Mouse (Mus musculus) heart, embryonic 14.5 days (tissue): ENCODE data around the gene Smap1. TPM values are rescaled to one million over a fixed set of nuclear protein-coding genes. Genes with fewer than 3 reads are reported as not detected.

ENCODE experiments used
- ATAC-seq: fragments of 200-750 bp; cut with Nextera tagmentation; 2 replicates; pipeline ENCODE4 v1.8.0; 2017; ENCODE audit warnings: low read depth, moderate TSS enrichment; ENCODE audit not compliant: insufficient number of reproducible peaks, insufficient read depth, low FRiP score
- H3K27ac ChIP-seq, 2 experiments: fragments of 200-500 bp in 1 of 2; fragments of 300-500 bp in 1 of 2; sonication (generic) in 1 of 2; replicated peaks in 1 of 2; 2 replicates each; pipeline ENCODE4 v1.5.1; 2012 to 2014; ENCODE audit warnings: low read depth in 2 of 2, low read length in 2 of 2, control low read depth in 1 of 2, mild to moderate bottlenecking in 1 of 2, mixed read lengths in 1 of 2; ENCODE audit not compliant: control insufficient read depth in 1 of 2, insufficient read depth in 1 of 2
- H3K27me3 ChIP-seq: fragments of 300-500 bp; sonication (generic); 2 replicates; pipeline ENCODE4 v1.6.1; 2014; ENCODE audit warnings: mild to moderate bottlenecking, low read length, control low read depth; ENCODE audit not compliant: control insufficient read depth, insufficient read depth
- H3K36me3 ChIP-seq: fragments of 300-500 bp; sonication (generic); 2 replicates; pipeline ENCODE4 v1.6.1; 2014; ENCODE audit warnings: mild to moderate bottlenecking, control low read depth, low read length, mixed read lengths; ENCODE audit not compliant: control insufficient read depth, insufficient read depth
- H3K4me1 ChIP-seq, 2 experiments: fragments of 200-500 bp in 1 of 2; fragments of 300-500 bp in 1 of 2; sonication (generic) in 1 of 2; 2 replicates each; pipeline ENCODE4 v1.6.1; 2012 to 2014; ENCODE audit warnings: low read length in 2 of 2, control low read depth in 1 of 2, mixed read lengths in 1 of 2; ENCODE audit not compliant: control insufficient read depth in 2 of 2, insufficient read depth in 2 of 2
- H3K4me2 ChIP-seq: fragments of 300-500 bp; sonication (generic); 2 replicates; pipeline ENCODE4 v1.6.1; 2014; ENCODE audit warnings: mild to moderate bottlenecking, low read length
- H3K4me3 ChIP-seq, 2 experiments: fragments of 200-500 bp in 1 of 2; fragments of 300-500 bp in 1 of 2; sonication (generic) in 1 of 2; 2 replicates each; pipeline ENCODE4 v1.5.1; 2012 to 2014; ENCODE audit warnings: low read length in 2 of 2, mild to moderate bottlenecking in 2 of 2, control low read depth in 1 of 2, low read depth in 1 of 2, moderate library complexity in 1 of 2; ENCODE audit not compliant: control insufficient read depth in 1 of 2, insufficient read depth in 1 of 2
- H3K9ac ChIP-seq: fragments of 300-500 bp; sonication (generic); 2 replicates; pipeline ENCODE4 v1.6.1; 2014; ENCODE audit warnings: mild to moderate bottlenecking, low read length
- H3K9me3 ChIP-seq: fragments of 300-500 bp; sonication (generic); 2 replicates; pipeline ENCODE4 v1.6.1; 2016; ENCODE audit warnings: low read length, control low read depth; ENCODE audit not compliant: control insufficient read depth
- WGBS: fragments of 180-500 bp; shearing (Covaris S2); extraction: QIAGEN DNeasy Blood & Tissue Kit; methylation state at CpG from one replicate; pipeline ENCODE4 v1.1.7; 2014; 5-methylcytosine and 5-hydroxymethylcytosine counted together
- polyA plus RNA-seq: library from polyadenylated mRNA; unstranded; fragments of >200 nt; fragmentation: Nextera tagmentation; extraction: Ambion mirVana; gene quantifications from 2 replicates; pipeline ENCODE4 v1.2.1, GENCODE M21; 2014

Gene Smap1
- polyA plus RNA-seq, 1 experiment from 2014 or later: 44.1 TPM

- H3K36me3 ChIP-seq: peaks cover 76% of the 10 kb centered on the region
Observed at GRCm38 (mm10) chr1:23846044-23846680, 76.0 kb downstream of the Smap1 start.

GRCm38 (mm10) chr1:23845007-23845406 lies 77.1 kb downstream of the Smap1 start:
- Histone ChIP-seq H3K9me3 (no peaks in the 10 kb centered on the region), H3K4me1 (no peaks in the 10 kb centered on the region), H3K9ac (no peak overlapping the region), H3K27ac (no peak overlapping the region), H3K27me3 (no peaks in the 10 kb centered on the region), H3K4me3 (no peak overlapping the region), H3K36me3 (peaks cover 79% of the 10 kb centered on the region), H3K4me2 (no peak overlapping the region)
- 93% methylated on average over 10 of the region's 10 CpGs for WGBS
- ATAC-seq: no peak

More at GRCm38 (mm10) chr1:23846044-23846680, 76.0 kb downstream of the Smap1 start:
- no peak overlapping the region for H3K4me2 ChIP-seq
- no peaks in the 10 kb centered on the region for H3K27me3 ChIP-seq
- H3K9me3 ChIP-seq: no peaks in the 10 kb centered on the region
- H3K4me3 ChIP-seq: no peak overlapping the region
- ATAC-seq: no peak
- no peaks in the 10 kb centered on the region for H3K4me1 ChIP-seq
- WGBS: 87% methylated on average over 10 of the region's 10 CpGs
- no peak overlapping the region for H3K27ac ChIP-seq
- H3K9ac ChIP-seq: no peak overlapping the region

GRCm38 (mm10) chr1:23843790-23844189 lies 78.3 kb downstream of the Smap1 start:
- H3K4me2 ChIP-seq: no peak overlapping the region
- WGBS: 82% methylated on average over 7 of the region's 7 CpGs
- no peaks in the 10 kb centered on the region for H3K27me3 ChIP-seq
- H3K4me1 ChIP-seq: no peaks in the 10 kb centered on the region
- no peak overlapping the region for H3K4me3 ChIP-seq
- no peak for ATAC-seq
- no peak overlapping the region for H3K9ac ChIP-seq
- H3K27ac ChIP-seq: no peak overlapping the region
- peaks cover 69% of the 10 kb centered on the region for H3K36me3 ChIP-seq
- no peaks in the 10 kb centered on the region for H3K9me3 ChIP-seq

- Histone ChIP-seq H3K4me3 (no peak overlapping the region), H3K4me1 (no peaks in the 10 kb centered on the region), H3K27ac (no peak overlapping the region), H3K27me3 (no peaks in the 10 kb centered on the region), H3K9me3 (no peaks in the 10 kb centered on the region), H3K36me3 (peaks cover 57% of the 10 kb centered on the region), H3K9ac (no peak overlapping the region), H3K4me2 (no peak overlapping the region)
- WGBS: 70% methylated on average over 3 of the region's 3 CpGs
- no peak for ATAC-seq
Observed at GRCm38 (mm10) chr1:23842629-23843028, 79.5 kb downstream of the Smap1 start.

- H3K4me1 ChIP-seq: no peaks in the 10 kb centered on the region
- ATAC-seq: no peak
- H3K27ac ChIP-seq: no peak overlapping the region
- no peak overlapping the region for H3K4me2 ChIP-seq
- H3K9ac ChIP-seq: no peak overlapping the region
- H3K9me3 ChIP-seq: no peaks in the 10 kb centered on the region
- no peaks in the 10 kb centered on the region for H3K27me3 ChIP-seq
- no peak overlapping the region for H3K4me3 ChIP-seq
- H3K36me3 ChIP-seq: peaks cover 44% of the 10 kb centered on the region
Observed at GRCm38 (mm10) chr1:23840924-23841323, 81.2 kb downstream of the Smap1 start.

GRCm38 (mm10) chr1:23836630-23837029 lies 85.5 kb downstream of the Smap1 start:
- Histone ChIP-seq H3K9me3 (no peaks in the 10 kb centered on the region), H3K4me1 (no peaks in the 10 kb centered on the region), H3K36me3 (peaks cover 12% of the 10 kb centered on the region), H3K27ac (no peak overlapping the region), H3K27me3 (no peaks in the 10 kb centered on the region), H3K4me3 (no peak overlapping the region), H3K9ac (no peak overlapping the region), H3K4me2 (no peak overlapping the region)
- no peak for ATAC-seq
- WGBS: 78% methylated on average over 4 of the region's 4 CpGs

GRCm38 (mm10) chr1:23834819-23835218 lies 87.3 kb downstream of the Smap1 start:
- 84% methylated on average over 9 of the region's 9 CpGs for WGBS

GRCm38 (mm10) chr1:23834246-23834645 lies 87.9 kb downstream of the Smap1 start:
- no peak overlapping the region for H3K4me3 ChIP-seq
- H3K9me3 ChIP-seq: no peaks in the 10 kb centered on the region
- 82% methylated on average over 7 of the region's 7 CpGs for WGBS
- ATAC-seq: no peak
- H3K4me1 ChIP-seq: no peaks in the 10 kb centered on the region
- no peaks in the 10 kb centered on the region for H3K36me3 ChIP-seq
- H3K4me2 ChIP-seq: no peak overlapping the region
- H3K27ac ChIP-seq: no peak overlapping the region
- H3K9ac ChIP-seq: no peak overlapping the region
- H3K27me3 ChIP-seq: no peaks in the 10 kb centered on the region

More at GRCm38 (mm10) chr1:23834819-23835218, 87.3 kb downstream of the Smap1 start:
- H3K4me1 ChIP-seq: no peaks in the 10 kb centered on the region
- H3K36me3 ChIP-seq: no peaks in the 10 kb centered on the region
- no peak for ATAC-seq
- H3K4me3 ChIP-seq: no peak overlapping the region
- no peak overlapping the region for H3K27ac ChIP-seq
- no peak overlapping the region for H3K4me2 ChIP-seq
- no peaks in the 10 kb centered on the region for H3K9me3 ChIP-seq
- no peak overlapping the region for H3K9ac ChIP-seq
- no peaks in the 10 kb centered on the region for H3K27me3 ChIP-seq
